In genomic region chr7:18710846-18711245, GRCm38 (mm10) we compare ENCODE assay signal across 30 mouse cellular contexts. TPM values are rescaled to one million over a fixed set of nuclear protein-coding genes. Genes with fewer than 3 reads are reported as not detected.
"Had no signal": no experiment of that assay in that cellular context is flagged by ENCODE, and none has a peak within 500 bp of the region (broad histone marks: within the 10 kb centered on the region; RNA-seq: fewer than 3 reads in every experiment).

No protein-coding gene starts in this region.

- H3K36me3 ChIP-seq: embryonic facial prominence, embryonic 10.5 days; embryonic facial prominence, embryonic 12.5 days; embryonic facial prominence, embryonic 13.5 days; embryonic facial prominence, embryonic 15.5 days; forebrain, embryonic 10.5 days; forebrain, embryonic 12.5 days; forebrain, embryonic 15.5 days had no signal

- ATAC-seq: forebrain, embryonic 13.5 days; forebrain, embryonic 14.5 days; forebrain, embryonic 15.5 days; forebrain, embryonic 16.5 days; forebrain, postnatal 0 days had no signal

- H3K4me1 ChIP-seq: embryonic facial prominence, embryonic 10.5 days; embryonic facial prominence, embryonic 12.5 days; embryonic facial prominence, embryonic 13.5 days; embryonic facial prominence, embryonic 15.5 days; forebrain, embryonic 10.5 days; forebrain, embryonic 12.5 days; forebrain, embryonic 13.5 days; forebrain, embryonic 15.5 days had no signal

- DNase-seq: cerebellum, adult 8-10 months; cerebellum, adult 9-11 months; cerebellum, postnatal 25 days; cerebellum, postnatal 36 days; gastrocnemius, adult 2 months; gastrocnemius, postnatal 10 days; gastrocnemius, postnatal 14 days; gastrocnemius, postnatal 25 days; gastrocnemius, postnatal 36 days; heart, adult 18-20 months; heart, adult 2 months had no signal

- H3K9ac ChIP-seq: embryonic facial prominence, embryonic 12.5 days; embryonic facial prominence, embryonic 13.5 days; embryonic facial prominence, embryonic 15.5 days; forebrain, embryonic 12.5 days; forebrain, embryonic 13.5 days; forebrain, embryonic 15.5 days; forebrain, postnatal 0 days had no signal

- H3K27ac ChIP-seq: embryonic facial prominence, embryonic 10.5 days; embryonic facial prominence, embryonic 12.5 days; embryonic facial prominence, embryonic 13.5 days; embryonic facial prominence, embryonic 15.5 days; forebrain, embryonic 10.5 days; forebrain, embryonic 12.5 days; forebrain, embryonic 13.5 days; forebrain, embryonic 15.5 days; gastrocnemius, adult 2 months; heart, adult 2 months had no signal

- H3K4me2 ChIP-seq: embryonic facial prominence, embryonic 12.5 days; embryonic facial prominence, embryonic 13.5 days; embryonic facial prominence, embryonic 15.5 days; forebrain, embryonic 12.5 days; forebrain, embryonic 13.5 days; forebrain, embryonic 15.5 days had no signal

- H3K27me3 ChIP-seq: embryonic facial prominence, embryonic 12.5 days; embryonic facial prominence, embryonic 13.5 days; embryonic facial prominence, embryonic 15.5 days; forebrain, embryonic 12.5 days; forebrain, embryonic 13.5 days; forebrain, embryonic 15.5 days had no signal

- H3K4me3 ChIP-seq: embryonic facial prominence, embryonic 10.5 days; embryonic facial prominence, embryonic 12.5 days; embryonic facial prominence, embryonic 13.5 days; embryonic facial prominence, embryonic 15.5 days; erythroblast, embryonic 14.5 days; forebrain, embryonic 10.5 days; forebrain, embryonic 12.5 days; forebrain, embryonic 13.5 days; forebrain, embryonic 15.5 days; gastrocnemius, adult 2 months; heart, adult 2 months had no signal

- H3K9me3 ChIP-seq: embryonic facial prominence, embryonic 10.5 days; embryonic facial prominence, embryonic 13.5 days; embryonic facial prominence, embryonic 15.5 days; forebrain, embryonic 12.5 days; forebrain, embryonic 13.5 days; forebrain, embryonic 15.5 days had no signal

RNA-seq across cellular contexts. Expression of gene Psg22, which starts 7.0 kb away (rescaled TPM):
- polyA plus RNA-seq: cerebellum, adult 2 months; cortical plate, adult 2 months; embryonic facial prominence, embryonic 10.5 days; embryonic facial prominence, embryonic 11.5 days; embryonic facial prominence, embryonic 12.5 days; embryonic facial prominence, embryonic 13.5 days; embryonic facial prominence, embryonic 14.5 days; embryonic facial prominence, embryonic 15.5 days; erythroblast, embryonic 14.5 days; forebrain, embryonic 10.5 days; forebrain, embryonic 11.5 days; forebrain, embryonic 12.5 days; forebrain, embryonic 13.5 days; forebrain, embryonic 14.5 days; forebrain, embryonic 15.5 days; forebrain, embryonic 16.5 days; forebrain, postnatal 0 days; gonadal fat pad, adult 2 months; heart, adult 2 months had no signal

RNA-seq across cellular contexts. Expression of gene Psg20, which starts 24.9 kb away (rescaled TPM):
- polyA plus RNA-seq: cerebellum, adult 2 months; cortical plate, adult 2 months; embryonic facial prominence, embryonic 10.5 days; embryonic facial prominence, embryonic 11.5 days; embryonic facial prominence, embryonic 12.5 days; embryonic facial prominence, embryonic 13.5 days; embryonic facial prominence, embryonic 14.5 days; erythroblast, embryonic 14.5 days; forebrain, embryonic 10.5 days; forebrain, embryonic 11.5 days; forebrain, embryonic 12.5 days; forebrain, embryonic 13.5 days; forebrain, embryonic 14.5 days; forebrain, embryonic 15.5 days; forebrain, embryonic 16.5 days; forebrain, postnatal 0 days; frontal cortex, adult 2 months; gonadal fat pad, adult 2 months; heart, adult 2 months had no signal

RNA-seq across cellular contexts. Expression of gene Psg21, which starts 54.3 kb away (rescaled TPM):
- polyA plus RNA-seq: cerebellum, adult 2 months; cortical plate, adult 2 months; embryonic facial prominence, embryonic 10.5 days; embryonic facial prominence, embryonic 11.5 days; embryonic facial prominence, embryonic 12.5 days; embryonic facial prominence, embryonic 13.5 days; embryonic facial prominence, embryonic 14.5 days; embryonic facial prominence, embryonic 15.5 days; erythroblast, embryonic 14.5 days; forebrain, embryonic 10.5 days; forebrain, embryonic 11.5 days; forebrain, embryonic 12.5 days; forebrain, embryonic 13.5 days; forebrain, embryonic 14.5 days; forebrain, embryonic 15.5 days; forebrain, embryonic 16.5 days; forebrain, postnatal 0 days; gonadal fat pad, adult 2 months; heart, adult 2 months had no signal
